Mouse (Mus musculus): ENCODE measurements around the gene Wdr6.
"Not testable (repeated sequence)": the region's sequence is repeated elsewhere in the genome, so short reads cannot be mapped to it uniquely, and the experiment has no call there.

Wdr6 gene

DNA sequence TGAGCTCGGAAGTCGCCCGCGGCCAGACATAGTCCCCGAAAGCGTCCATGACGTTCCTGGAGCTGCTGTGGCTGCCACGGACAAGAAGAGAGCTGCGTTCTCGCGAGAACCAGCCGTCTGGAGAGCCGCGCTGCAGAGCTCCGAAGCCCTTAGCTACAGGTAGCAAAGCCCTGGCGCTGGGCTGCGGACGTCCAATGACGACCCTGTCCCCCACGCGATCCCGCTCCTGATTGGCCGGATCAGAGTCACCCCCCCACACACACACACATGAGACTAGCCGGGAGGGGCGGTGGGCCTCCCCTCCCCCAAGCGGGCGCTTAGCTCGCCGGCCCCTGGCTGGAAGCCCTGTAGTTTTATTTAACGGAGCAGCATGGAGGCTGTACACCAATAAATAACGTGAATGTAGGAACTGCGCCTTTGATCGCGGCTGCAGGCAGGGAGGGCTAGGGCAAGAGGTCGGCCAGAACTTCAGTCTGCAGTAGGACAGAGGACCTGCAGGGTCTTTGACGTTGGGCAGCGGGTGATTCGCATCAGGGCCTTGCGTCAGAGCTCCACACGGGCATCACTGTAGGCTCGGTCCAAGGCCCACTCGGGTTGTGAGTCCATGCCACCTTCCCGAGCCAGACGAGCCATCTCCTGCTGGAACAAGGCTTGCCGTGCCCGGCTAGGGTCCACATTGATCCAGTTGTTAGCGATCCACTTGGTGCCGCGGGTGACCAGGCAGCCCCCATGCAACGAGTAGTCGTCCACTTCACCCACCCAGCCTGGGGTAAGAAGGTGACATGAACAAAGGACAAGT, at the start of gene Wdr6:
Gene Wdr6, minus strand, starts transcription at position 195 of the 799 bp plus-strand sequence.
- peak; percentile 82 for DNase-seq (ENCODE audit: low read depth)

DNA sequence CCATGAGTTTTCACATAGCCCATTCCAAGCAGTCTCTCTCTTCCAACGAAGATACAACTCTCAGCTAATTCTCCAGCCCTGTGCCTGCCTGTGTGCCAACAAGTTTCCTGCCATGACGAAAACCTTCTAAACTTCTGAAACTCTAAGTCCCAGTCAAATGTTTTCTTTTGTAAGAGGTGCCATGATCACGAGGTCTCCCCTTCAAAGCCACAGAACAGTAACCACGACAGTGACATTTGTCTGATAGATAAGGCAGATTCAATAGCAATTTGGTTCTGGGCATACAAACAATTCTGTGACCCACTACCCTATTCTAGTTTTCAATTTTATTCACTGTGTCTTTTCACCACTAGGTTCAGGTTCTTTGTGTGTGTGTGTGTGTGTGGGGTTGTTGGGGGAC, 49.6 kb upstream of the Wdr6 start:
- no peak for DNase-seq (ENCODE audit: low read depth)

DNA sequence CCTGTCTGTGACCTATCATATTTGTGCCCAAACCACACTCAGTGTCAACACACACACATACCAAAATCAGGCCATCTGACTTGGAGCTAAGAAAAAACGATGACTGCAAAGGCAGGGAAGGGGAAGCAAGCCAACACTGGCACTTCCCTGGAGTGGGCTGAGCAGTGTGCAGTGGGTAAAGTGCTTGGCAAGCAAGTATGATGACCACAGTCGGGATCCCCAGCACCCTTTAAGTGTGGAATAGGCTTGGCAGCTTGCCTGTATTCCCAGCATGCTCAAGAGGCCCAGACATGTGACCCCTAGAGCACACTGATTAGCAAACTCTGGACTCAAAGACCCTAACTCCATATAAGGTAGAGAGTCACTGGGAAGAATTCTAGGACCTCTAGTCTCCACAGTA, 48.0 kb upstream of the Wdr6 start:
- no peak for DNase-seq (ENCODE audit: low read depth)

DNA sequence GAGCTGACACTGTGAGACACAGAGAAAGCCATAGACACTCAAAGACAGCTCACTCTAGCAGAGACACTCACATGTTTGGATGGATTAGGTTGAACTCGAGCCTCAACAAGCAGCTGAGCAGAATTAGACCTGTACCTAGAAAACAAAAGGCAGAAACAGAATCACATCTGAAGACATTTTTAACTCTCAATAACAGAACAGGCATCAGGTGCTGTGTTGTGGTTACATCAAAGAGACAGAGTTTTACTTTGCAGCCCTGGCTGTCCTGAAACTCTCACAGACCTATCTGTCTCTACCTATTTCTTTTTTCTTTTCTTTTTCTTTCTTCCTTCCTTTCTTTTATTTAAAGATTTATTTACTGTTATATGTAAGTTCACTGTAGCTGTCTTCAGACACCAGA, 38.8 kb upstream of the Wdr6 start:
- DNase-seq (ENCODE audit: low read depth) = no peak

DNA sequence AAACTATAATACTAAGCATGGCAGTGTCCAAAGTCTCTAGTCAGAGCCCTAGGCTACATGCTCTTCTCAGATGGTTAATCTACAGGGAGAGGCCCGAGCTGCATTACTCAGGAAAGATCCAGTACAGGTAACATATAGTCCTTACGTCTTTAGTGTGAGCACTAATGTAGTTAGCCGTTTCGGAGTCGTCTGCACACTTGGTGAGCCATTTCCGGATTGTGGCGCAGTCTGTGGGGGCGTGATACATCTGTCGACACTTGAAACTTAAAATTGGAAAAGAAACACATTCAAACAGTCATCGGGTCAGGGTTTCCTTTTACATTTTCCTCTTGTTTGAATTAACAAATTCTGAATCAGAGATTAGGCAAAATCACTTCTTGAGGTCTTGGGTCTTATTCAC, 32.9 kb upstream of the Wdr6 start:
- no peak for DNase-seq (ENCODE audit: low read depth)

DNA sequence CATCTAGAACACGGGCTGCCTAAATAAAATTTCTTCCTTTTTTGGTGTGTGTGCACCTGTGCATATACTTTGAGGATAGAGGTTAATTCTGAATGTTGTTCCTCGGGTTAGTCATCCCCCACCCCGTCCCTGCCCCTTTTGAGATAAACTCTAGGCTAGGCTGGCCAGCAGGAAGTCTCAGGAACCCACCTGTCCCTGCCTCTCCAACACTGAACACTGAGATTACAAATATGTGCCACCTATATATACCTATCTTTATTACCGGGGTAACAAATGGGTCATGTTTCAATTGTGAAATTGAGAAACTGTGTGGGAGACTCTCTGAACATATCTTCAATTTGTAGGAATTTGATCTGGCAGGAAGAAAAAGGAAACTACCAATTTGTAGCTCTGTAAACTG, 30.4 kb upstream of the Wdr6 start:
- DNase-seq (ENCODE audit: low read depth) = no peak

DNA sequence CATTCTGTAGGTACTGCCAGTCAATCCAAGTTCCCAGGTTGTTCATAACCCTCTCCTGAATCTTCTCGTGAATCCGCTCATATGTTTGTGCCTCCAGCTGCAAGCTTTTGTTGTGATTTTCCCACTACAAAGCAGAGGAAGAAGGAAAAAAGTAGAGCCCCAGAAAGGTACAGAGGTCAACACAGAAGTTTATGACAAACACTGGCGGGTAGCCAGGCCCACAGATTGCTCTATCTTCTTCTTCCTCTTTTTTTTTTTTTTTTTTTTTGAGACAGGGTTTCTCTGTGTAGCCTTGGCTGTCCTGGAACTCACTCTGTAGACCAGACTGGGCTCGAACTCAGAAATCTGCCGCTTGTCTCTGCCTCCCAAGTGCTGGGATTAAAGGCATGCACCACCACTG, 29.4 kb upstream of the Wdr6 start:
- DNase-seq (ENCODE audit: low read depth) = not testable (repeated sequence)

DNA sequence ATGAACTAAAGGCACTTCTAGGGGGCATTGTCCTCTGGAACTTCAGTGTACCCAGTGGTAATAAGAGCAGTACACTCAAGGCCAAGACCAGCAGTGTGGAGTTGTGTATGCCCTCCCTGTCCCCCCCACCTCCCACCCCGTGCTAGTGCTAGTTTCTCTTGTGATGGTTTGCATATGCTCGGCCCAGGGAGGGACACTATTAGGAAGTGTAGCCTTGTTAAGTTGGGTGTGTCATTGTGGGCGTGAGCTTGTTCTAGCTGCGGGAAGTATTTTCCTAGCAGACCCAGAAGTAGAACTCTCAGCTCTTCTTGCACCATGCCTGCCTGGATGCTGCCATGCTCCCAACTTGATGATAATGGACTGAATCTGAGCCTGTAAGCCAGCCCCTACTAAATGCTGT, 23.4 kb upstream of the Wdr6 start:
- no peak for DNase-seq (ENCODE audit: low read depth)

DNA sequence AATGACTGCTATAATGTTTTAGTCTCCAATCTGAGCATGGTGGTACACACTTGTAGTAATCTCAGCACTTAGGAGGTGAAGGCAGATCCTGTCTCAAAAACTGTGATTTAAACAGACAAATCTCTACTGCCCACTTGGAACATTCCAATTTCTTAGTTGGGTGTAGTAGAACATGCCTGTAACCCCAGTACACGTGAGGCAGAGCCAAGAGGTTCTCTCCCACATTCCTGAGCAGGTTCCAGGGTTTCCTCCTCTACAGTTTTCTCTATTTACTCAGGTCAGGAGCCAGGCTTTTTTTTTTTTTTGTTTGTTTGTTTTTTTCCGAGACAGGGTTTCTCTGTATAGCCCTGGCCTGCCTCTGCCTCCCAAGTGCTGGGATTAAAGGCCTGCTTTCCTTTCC, 21.5 kb upstream of the Wdr6 start:
- DNase-seq (ENCODE audit: low read depth) = no peak

DNA sequence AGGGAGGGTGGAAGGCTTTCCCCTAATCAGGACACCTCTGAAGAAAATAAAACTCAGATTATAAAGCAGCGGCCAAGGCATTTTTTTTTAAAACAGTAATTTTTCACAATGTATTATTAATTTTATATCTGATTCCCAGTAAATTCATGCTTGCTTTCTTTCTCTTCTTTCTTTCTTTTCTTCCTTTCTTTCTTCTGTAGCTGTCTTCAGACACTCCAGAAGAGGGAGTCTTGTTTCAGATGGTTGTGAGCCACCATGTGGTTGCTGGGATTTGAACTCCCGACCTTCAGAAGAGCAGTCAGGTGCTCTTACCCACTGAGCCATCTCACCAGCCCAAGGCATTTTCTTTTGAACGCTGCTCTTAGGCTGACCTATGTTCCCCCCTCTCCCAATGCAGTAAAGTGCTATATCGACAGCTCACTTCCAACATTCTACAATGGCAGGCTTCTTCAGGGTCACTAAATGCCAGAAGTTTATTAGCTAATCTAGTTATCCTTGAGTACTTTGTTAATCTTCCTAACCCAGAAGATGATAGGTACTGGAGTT, 20.6 kb upstream of the Wdr6 start:
- DNase-seq (ENCODE audit: low read depth) = no peak

DNA sequence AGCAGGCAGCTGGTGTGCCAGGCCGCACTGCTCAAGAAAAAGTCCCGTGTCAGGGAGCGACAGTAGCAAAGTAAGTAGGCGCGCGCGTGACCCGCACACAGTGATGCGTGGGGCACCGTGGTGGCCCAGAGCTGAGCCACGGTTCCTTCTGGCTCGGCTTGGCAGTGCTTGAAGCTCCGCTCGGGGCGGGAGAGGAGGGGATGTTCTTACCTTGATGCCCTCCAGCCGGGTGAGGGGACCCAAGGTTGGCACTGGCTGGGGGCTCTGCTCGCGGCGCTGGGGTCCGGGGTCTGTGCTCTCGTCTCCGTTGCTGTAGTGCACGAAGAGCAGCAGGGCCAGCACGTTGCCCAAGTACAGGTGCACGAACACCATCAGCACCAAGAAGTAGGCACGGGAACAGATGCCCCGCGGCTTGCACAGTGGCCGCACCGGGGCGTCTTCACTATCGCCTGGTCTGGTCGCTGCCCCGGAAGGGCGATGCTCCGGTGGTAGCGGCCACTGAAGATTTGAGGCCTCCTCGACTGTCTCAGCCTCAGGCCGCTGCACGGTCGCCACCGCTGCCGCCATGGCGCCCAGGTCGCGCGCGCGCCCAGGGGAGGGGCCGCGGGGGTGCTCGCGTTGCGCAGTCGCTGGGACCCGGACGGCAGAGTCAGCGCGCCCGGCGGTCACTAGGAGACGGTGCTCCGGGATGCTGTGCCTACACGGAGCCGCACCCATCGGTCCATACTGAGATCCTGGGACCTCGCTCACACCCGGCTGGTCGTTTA, 18.6 kb upstream of the Wdr6 start, which contains the start of gene P4htm:
Gene P4htm, minus strand, starts transcription at position 670 of the 767 bp plus-strand sequence.
- DNase-seq (ENCODE audit: low read depth) = no peak

DNA sequence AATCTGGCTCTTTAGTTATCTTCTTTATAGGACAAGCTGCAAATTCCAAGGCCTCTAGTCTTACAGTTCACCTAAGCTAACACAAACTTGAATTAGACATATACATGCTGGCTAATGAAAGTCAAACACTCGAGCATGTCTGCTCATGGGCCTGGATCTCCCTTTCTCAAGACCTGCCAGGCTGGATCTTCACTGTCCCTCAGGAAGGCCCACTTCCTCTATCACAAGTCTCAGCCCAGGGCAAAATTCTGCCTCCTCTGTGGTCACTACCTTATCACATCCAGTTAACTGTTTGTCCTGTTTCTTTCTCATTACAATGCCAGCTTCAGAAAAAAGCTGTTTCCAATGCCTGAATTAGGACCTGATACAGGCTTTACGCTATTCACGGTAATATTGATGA, 15.8 kb upstream of the Wdr6 start:
- no peak for DNase-seq (ENCODE audit: low read depth)

DNA sequence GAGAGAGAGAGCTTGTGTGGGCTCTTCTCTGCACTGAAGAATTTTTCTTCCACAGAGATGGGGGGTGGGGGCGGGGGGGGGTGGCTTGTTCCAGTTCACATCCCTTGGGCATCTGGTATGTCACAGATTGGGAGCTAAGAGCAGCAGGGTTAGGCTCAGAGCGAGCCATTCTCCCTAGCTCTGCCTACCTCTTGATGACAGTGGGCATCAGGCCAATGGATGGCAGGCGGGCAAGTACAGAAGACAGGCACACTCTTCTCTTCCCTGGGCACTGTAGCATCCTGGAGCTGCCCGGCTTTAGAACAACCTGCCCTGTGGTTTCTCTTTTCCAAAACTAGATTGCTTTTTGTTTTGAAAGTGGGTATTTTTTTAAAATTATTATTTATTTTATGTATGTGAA, 12.9 kb upstream of the Wdr6 start:
- no peak for DNase-seq (ENCODE audit: low read depth)

DNA sequence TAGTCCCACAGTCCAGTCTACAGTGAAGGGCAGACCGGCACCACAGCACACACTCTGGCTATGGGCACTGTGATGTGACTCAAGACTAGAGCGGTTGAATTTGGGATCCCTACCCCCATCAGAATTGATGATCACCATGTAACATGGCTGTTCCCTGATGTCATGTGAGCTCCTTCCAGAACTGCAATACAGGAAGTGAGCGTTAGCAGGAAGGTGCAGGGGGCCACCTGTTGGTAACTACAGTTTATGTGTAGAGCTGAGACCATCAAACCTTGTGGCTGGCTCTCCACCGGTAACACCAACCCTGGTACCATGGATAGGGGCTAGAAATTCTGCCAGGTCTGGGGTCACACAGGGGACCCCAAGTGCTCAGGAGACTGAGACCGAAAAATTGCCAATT, 10.7 kb upstream of the Wdr6 start:
- DNase-seq (ENCODE audit: low read depth) = no peak

DNA sequence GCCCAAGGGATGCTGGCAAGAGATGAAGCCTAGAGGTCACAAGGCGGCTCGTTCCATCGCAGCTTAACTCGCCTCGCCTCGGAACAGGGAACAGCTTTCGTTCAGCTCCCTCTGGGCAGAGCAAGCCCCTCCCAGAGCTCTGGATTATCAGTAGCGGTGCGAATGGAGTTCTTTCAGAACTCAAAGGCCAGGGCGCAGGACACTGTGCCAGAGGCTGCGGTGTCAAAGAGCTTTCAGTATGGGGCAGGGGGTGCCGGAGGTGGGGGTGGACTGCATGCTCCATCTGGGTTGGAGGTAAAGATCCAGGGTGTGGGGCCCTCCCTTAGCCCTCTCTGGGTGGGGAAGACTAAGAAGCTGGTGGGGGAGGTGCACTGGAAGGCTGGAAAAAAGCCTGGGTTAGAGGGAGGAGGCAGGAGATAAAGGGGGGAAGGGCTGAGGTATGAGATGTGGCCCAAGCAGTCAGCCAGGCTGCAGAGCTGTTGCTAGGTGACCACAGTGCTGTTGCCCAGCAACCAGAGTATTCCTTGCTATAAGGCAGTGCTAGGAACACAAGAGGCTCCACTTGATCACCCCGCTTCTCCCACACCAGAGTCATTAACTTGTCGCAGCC, 9.1 kb upstream of the Wdr6 start:
- no peak for DNase-seq (ENCODE audit: low read depth)

DNA sequence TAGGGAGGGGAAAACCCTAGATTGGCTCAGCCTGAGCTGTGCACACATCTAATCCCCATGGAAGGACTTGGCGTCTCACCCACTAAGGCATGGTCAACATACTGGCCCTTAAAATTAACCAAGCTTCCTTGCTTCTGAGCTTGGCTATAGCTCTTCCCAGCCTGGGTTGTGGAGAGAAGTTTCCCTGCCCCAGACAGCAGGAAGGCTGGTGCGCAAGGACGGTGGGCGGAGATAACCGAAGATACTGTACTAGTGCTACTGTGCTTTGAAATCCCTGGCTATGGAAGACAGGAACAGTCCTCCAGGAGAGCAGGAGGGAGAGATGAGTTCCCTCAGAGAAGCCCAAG, 778 bp upstream of the Wdr6 start:
- no peak for DNase-seq (ENCODE audit: low read depth)

DNA sequence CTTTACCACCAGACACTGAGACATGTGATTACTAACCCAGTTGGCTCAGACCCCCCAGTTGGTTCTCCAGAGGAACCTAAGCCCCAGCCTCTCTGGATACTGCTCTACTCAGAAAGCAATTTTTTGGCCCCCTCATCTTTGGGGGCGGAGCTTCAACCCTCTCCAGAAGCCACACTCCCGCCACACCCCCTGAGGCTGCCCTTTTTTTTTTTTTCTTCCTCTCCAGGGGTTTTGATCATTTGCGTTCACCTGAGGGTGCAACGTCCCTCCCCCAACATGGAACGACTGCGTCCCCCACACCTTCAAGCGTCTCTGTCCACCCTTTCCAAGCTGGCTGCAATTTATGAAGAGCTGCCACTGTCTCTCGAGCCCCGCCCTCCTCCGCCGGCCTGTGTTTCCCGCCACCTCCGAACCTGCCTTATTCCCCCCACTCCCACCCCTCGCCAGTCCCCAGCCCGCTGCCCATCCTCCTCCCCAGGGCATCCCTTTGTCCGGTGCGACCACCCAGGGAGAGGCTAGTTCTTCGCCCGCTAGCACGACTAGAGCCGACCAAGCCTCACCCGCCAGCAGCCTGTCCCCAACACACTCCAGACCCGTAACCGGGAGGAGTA, 500 bp downstream of the Wdr6 start:
- no peak for DNase-seq (ENCODE audit: low read depth)

DNA sequence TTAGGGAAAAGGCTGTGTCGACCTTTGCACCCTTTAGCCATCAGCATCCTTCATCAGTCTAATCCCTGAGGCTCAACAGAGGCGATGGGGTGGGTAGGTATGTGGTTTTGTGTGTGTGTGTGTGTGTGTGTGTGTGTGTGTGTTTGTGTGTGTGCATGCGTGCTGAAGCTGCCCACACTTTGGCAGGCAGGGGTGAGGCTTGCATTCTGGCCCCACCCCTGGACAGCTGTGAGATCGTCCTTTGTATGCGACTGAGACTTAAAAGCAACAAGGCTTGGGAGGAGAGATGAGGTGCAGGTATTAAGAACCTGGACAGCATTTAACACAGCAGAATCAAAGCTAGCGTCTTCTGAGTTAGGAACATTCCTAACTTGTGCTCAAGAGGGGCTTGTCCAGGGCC, 1.5 kb downstream of the Wdr6 start:
- DNase-seq (ENCODE audit: low read depth) = no peak

DNA sequence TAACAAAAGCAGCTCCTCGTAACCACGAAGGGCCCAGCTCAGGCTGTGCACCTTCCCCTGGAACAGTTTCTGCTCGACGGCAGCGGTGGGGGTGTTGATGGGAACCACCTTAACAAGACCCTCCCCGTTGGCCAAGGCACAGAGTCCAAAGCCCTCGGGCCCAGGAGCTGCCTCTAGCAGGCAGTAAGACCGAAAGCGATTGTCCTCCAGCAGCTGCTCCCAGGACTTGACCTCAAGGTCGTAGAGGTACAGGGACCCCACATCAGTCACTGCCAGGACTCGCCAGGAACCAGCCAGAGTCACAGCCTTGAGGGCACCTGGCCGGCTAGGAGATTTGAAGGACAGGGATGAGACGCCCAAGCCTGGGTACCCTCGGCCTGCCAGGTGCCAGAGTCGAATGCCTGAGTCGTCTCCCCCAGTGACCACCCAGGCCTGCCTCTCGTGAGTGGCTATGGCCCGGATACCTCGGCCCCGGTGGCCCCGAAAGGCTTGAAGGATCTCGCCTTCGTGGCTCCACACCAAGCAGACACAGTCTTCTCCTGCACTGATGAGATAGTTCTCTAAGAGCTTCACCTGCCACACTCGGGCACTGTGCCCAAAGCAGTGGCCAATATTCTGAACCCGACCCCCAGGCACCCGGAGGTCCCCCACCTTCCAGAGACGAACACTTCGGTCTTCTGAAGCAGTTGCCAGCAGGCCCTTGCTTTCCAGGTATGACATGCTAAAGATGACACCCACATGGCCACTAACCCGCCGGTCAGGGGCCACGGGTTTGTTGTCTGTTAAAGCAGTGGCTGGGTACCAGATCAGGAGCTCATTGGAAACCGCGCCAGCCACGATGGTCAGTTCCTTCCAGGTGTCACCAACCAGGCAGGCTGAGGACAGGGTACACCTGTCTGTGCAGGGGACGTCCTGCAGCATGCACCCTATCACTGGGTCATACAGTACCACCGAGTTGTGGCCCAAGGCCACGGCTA, 2.9 kb downstream of the Wdr6 start:
- DNase-seq (ENCODE audit: low read depth) = no peak

DNA sequence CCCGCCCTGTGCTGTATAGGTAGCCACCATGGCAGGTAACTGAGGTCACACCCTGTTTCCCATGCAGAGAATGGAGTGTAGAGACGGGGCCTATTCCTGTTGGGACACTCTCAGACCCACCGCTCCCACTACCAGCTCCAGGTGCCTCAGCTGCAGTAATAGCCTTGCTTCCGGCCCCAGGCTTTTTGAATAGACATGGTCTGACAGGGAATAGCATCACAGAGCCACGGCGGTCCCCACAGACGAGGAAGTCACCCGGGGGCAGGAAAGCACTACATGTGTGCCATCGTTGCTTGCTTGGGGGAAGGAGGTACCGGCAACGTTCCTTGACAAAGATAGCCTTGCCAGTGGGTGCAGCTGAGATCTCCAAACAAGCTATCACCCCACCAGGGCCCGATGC, 3.6 kb downstream of the Wdr6 start:
- no peak for DNase-seq (ENCODE audit: low read depth)
